Mouse (Mus musculus): ENCODE results near the gene Tns4.

Tns4 gene

GRCm38 (mm10) chr11:99023094-99023493, 66.0 kb downstream of the Tns4 start:
- no peak for DNase-seq (ENCODE audit: extremely low read depth, low read depth, low spot score)

- no peak for DNase-seq (ENCODE audit: extremely low read depth, low read depth, low spot score)
These were observed 66.6 kb downstream of the Tns4 start for GRCm38 (mm10) chr11:99022384-99022933.

DNA sequence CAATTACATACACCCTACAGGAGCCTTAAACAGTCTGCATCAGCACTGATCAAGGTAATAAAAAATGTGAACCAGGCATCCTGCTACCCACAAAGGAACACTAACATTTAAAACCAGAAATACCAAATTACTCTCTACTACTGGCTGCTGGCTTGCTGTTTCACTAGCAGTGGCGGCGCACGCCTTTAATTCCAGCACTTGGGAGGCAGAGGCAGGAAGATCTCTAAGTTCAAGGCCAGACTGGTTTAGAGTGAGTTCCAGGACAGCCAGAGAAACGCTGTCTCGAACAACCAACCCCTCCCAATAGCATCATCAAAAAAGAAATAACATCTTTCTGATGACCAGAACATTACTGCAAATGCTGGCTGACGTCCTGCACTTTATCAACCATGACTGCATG, 69.3 kb downstream of the Tns4 start:
- no peak for DNase-seq (ENCODE audit: extremely low read depth, low read depth, low spot score)

All from fat pad, adult 2 months (tissue).